Mouse (Mus musculus) small intestine, adult 2 months (tissue): ENCODE measurements around the gene Lcp1.

ENCODE experiments used
- CTCF ChIP-seq: fragments of 200-500 bp; IDR thresholded peaks from 2 replicates; pipeline ENCODE4 v1.5.1; 2012; ENCODE audit warnings: low read depth, mild to moderate bottlenecking, control low read depth, inconsistent platforms, low read length, moderate library complexity, mixed read lengths; ENCODE audit not compliant: insufficient replicate concordance, insufficient read length; ENCODE audit errors: extremely low read depth
- POLR2A ChIP-seq: fragments of 200-500 bp; IDR thresholded peaks from 2 replicates; pipeline ENCODE4 v1.6.1; 2012; ENCODE audit warnings: low read depth, mild to moderate bottlenecking, control low read depth, inconsistent platforms, low read length, moderate library complexity

- TF ChIP-seq POLR2A (no peak), CTCF (no peak)
Observed at GRCm38 (mm10) chr14:75279716-75280115, 148.8 kb downstream of the Lcp1 start.
